11 mouse cellular contexts compared by ENCODE assay signal in the genomic region with DNA sequence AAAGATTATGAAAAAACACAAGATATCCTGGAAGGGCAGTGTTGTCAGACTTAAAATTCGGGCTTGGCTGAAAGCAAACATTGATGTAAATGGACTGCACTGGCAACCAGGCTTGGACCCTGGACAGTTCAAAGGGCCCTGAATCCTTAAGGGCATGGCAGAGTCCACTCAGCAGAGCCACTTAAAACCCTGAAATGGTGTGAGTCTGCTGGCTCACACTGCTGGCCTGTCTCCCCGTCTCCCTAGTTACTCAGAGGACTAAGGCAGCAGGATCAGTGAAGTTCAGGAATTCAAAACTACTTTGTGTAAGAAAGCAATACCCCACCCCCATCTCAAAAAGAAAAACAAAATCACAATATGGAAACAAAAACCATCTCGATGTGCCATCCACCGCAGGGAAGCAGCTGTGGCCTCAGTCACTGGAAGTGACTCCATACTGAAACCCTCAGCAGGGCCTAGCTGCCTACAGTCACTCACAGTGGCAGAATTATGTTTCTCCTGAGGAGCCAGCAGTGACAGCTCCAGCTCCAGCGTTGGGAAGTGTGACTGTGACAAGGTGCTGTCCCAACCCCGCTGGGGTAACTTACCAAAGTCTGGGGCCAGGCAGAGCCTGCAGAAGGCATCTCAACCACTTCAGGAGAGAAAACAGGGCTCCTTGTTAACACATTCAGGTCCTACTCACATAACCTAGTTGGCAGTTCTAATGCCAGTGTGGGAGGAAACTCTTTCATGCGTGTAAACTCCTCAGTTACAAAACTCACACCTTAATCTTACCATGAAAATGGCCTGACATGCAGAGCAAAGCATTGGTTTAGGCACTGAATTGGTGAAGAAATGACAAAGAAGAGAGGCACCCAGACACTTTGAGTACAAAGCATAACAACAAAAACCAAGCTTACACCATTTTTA.
A peak's percentile ranks its signal among the peaks of the same experiment; 100 is the strongest.
DNase-seq lines count a peak whose midpoint lies in the region; ATAC-seq and TF ChIP-seq lines count a peak whose summit lies in the region.
"Had no signal": no experiment of that assay in that cellular context is flagged by ENCODE, and none has a peak within 500 bp of the region (broad histone marks: within the 10 kb centered on the region; RNA-seq: fewer than 3 reads in every experiment).

No protein-coding gene starts in this region.

- no peak for TF ChIP-seq EP300 in liver, postnatal 0 days (IDR thresholded peaks at IDR 0.05; ENCODE audit: low read depth)

- intact Hi-C loops in left cerebral cortex, postnatal 36 days (cut with DNase I), result no loop called here

- DNase-seq in frontal cortex, postnatal 14 days (ENCODE audit: low spot score in 2 of 2), result no peak
- DNase-seq in liver, postnatal 0 days, result no peak
- no peak for DNase-seq in liver
- DNase-seq in left cerebral cortex, postnatal 36 days (ENCODE audit: low spot score in 2 of 2), result no peak
- DNase-seq: B cell, adult 2 months; cerebellum, adult 9-11 months had no signal

- H3K36me3 ChIP-seq in liver, postnatal 0 days (replicated peaks; ENCODE audit: insufficient read depth, low read length), result no peaks in the 10 kb centered on the region
- peaks cover 15% of the 10 kb centered on the region for H3K36me3 ChIP-seq in limb, embryonic 13.5 days

- peak; percentile 20 for ATAC-seq in frontal cortex, adult (ENCODE audit: low TSS enrichment)
- ATAC-seq in liver, postnatal 0 days, result 0 out of 2 replicates have a peak, but pooled peaks have one; percentile 53
- no peak for ATAC-seq in limb, embryonic 13.5 days (ENCODE audit: low FRiP score, low read depth)
- ATAC-seq in erythroblast, adult 5-6 weeks (replicated peaks; ENCODE audit: low FRiP score, poor library complexity, severe bottlenecking), result no peak
- ATAC-seq: forebrain, embryonic 13.5 days had no signal

- TF ChIP-seq POLR2A in embryonic fibroblast, embryonic 13.5 days (IDR thresholded peaks at IDR 0.05; ENCODE audit: low read depth, low read length), result no peak

- no peaks in the 10 kb centered on the region for H3K9me3 ChIP-seq in liver, postnatal 0 days (ENCODE audit: low read length)
- peaks cover 6% of the 10 kb centered on the region for H3K9me3 ChIP-seq in limb, embryonic 13.5 days
- H3K9me3 ChIP-seq: forebrain, embryonic 13.5 days had no signal

- no peak overlapping the region for H3K4me2 ChIP-seq in liver, postnatal 0 days (ENCODE audit: low read depth, low read length)
- no peak overlapping the region for H3K4me2 ChIP-seq in limb, embryonic 13.5 days (replicated peaks)
- H3K4me2 ChIP-seq: forebrain, embryonic 13.5 days had no signal

- no peak overlapping the region for H3K9ac ChIP-seq in liver, postnatal 0 days (replicated peaks)
- H3K9ac ChIP-seq in limb, embryonic 13.5 days, result no peak overlapping the region
- H3K9ac ChIP-seq: forebrain, embryonic 13.5 days had no signal

- H3K4me1 ChIP-seq in liver, postnatal 0 days (ENCODE audit: insufficient read depth), result peaks cover 4% of the 10 kb centered on the region; the same call in 1 of the 2 replicates
- peaks cover 31% of the 10 kb centered on the region for H3K4me1 ChIP-seq in embryonic fibroblast, embryonic 13.5 days (ENCODE audit: control insufficient read depth, insufficient read depth, low read length)
- peaks cover 57% of the 10 kb centered on the region for H3K4me1 ChIP-seq in limb, embryonic 13.5 days

- TF ChIP-seq CTCF in liver, postnatal 0 days (IDR thresholded peaks at IDR 0.05; ENCODE audit: low read depth), result no peak
- TF ChIP-seq CTCF in embryonic fibroblast, embryonic 13.5 days (IDR thresholded peaks at IDR 0.05; ENCODE audit: borderline replicate concordance, insufficient read depth, low read length), result no peak

- H3K27ac ChIP-seq in liver, postnatal 0 days (ENCODE audit: low read depth), result 0 out of 2 replicates have a peak overlapping the region, but pooled peaks have one; percentile 2
- peak overlapping the region; percentile 62 for H3K27ac ChIP-seq in embryonic fibroblast, embryonic 13.5 days (ENCODE audit: insufficient read depth, low read length)
- H3K27ac ChIP-seq in limb, embryonic 13.5 days, result peak overlapping the region; percentile 33; the same call in 1 of the 2 replicates
- H3K27ac ChIP-seq: forebrain, embryonic 13.5 days had no signal

- H3K27me3 ChIP-seq in liver, postnatal 0 days (ENCODE audit: insufficient read depth, low read length), result no peaks in the 10 kb centered on the region
- H3K27me3 ChIP-seq in limb, embryonic 13.5 days, result no peaks in the 10 kb centered on the region
- H3K27me3 ChIP-seq: forebrain, embryonic 13.5 days had no signal

- WGBS in liver, postnatal 0 days (ENCODE audit: insufficient replicate concordance), result 57% methylated on average over 7 of the region's 7 CpGs
- WGBS in limb, embryonic 13.5 days, result 56% methylated on average over 7 of the region's 7 CpGs

- no peak overlapping the region for H3K4me3 ChIP-seq in liver, postnatal 0 days (ENCODE audit: low read depth, low read length)
- no peak overlapping the region for H3K4me3 ChIP-seq in embryonic fibroblast, embryonic 13.5 days (ENCODE audit: insufficient read depth, low read length)
- H3K4me3 ChIP-seq in limb, embryonic 13.5 days, result no peak overlapping the region
- H3K4me3 ChIP-seq: forebrain, embryonic 13.5 days had no signal

Comparison
In these comparisons a context has a peak if more than half of its experiments do, and no peak if none do; other contexts are left out.
1. ATAC-seq: peak in frontal cortex, adult (single experiment) and liver, postnatal 0 days (single experiment); none in limb, embryonic 13.5 days (single experiment) and erythroblast, adult 5-6 weeks (single experiment).
2. H3K27ac ChIP-seq: peak in every context shown above with its lines; median percentile 62 in embryonic fibroblast, embryonic 13.5 days; 33 in limb, embryonic 13.5 days; 2 in liver, postnatal 0 days.